Mouse (Mus musculus): ENCODE measurements around the gene Gm20431. TPM values are rescaled to one million over a fixed set of nuclear protein-coding genes. Genes with fewer than 3 reads are reported as not detected.
"Not testable (repeated sequence)": the region's sequence is repeated elsewhere in the genome, so short reads cannot be mapped to it uniquely, and the experiment has no call there.

The Gm20431 gene
- polyA plus RNA-seq, 1 experiment, result not detected

DNA sequence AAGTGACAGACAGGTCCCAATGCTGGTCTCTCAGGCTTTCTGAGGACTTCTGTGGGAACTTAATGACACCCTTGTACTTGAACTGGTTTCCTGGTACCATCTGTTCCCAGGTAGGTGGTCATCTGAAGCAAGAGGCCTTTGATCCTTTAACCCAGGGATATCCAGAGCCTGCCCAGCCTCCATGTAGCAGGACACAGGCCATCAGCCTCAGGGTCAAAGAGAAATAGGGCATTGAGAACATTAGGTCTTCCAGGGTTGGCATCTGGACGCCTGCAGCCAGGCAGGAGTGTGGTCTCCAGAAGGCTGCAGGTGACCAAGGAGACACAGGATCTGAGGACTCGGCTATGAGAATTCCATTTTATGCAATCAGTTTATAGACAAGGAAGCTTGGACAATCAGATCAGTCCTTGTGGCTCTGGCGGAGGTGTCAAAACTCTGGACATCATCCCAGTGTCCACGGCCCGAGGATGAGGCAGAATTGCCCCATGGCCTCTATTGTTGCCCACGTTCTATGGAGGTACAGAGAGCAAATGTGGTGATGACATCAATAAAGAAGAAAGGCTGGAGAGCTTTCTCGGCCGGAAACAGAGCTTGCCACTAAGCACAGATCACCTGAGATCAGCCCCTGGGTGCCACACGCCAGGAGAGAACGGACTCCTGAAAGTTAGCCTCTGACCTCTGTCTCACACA is 6.2 kb downstream of the Gm20431 start:
- H3K4me3 ChIP-seq (replicated peaks), result peak overlapping the region; percentile 23
- peaks cover 97% of the 10 kb centered on the region for H3K4me1 ChIP-seq
- H3K36me3 ChIP-seq (replicated peaks; ENCODE audit: low read length), result peaks cover 82% of the 10 kb centered on the region

GRCm38 (mm10) chr2:167652694-167653093 is 8.6 kb downstream of the Gm20431 start:
- H3K4me1 ChIP-seq, result peaks cover 93% of the 10 kb centered on the region
- no peaks in the 10 kb centered on the region for H3K9me3 ChIP-seq
- TF ChIP-seq GATA1 (IDR thresholded peaks at IDR 0.05; ENCODE audit: borderline replicate concordance, low read length), result no peak
- TF ChIP-seq FLI1 (IDR thresholded peaks at IDR 0.05; ENCODE audit: low read length), result no peak
- peak overlapping the region; percentile 31 for H3K4me3 ChIP-seq (replicated peaks)
- H3K36me3 ChIP-seq (replicated peaks; ENCODE audit: low read length), result peaks cover 82% of the 10 kb centered on the region
- no peaks in the 10 kb centered on the region for H3K27me3 ChIP-seq (replicated peaks)

More for the DNA sequence above, 6.2 kb downstream of the Gm20431 start:
- Histone ChIP-seq H3K27me3 (replicated peaks) (no peaks in the 10 kb centered on the region), H3K9me3 (no peaks in the 10 kb centered on the region)
- no peak for TF ChIP-seq GATA1 (IDR thresholded peaks at IDR 0.05; ENCODE audit: borderline replicate concordance, low read length)
- no peak for TF ChIP-seq FLI1 (IDR thresholded peaks at IDR 0.05; ENCODE audit: low read length)

DNA sequence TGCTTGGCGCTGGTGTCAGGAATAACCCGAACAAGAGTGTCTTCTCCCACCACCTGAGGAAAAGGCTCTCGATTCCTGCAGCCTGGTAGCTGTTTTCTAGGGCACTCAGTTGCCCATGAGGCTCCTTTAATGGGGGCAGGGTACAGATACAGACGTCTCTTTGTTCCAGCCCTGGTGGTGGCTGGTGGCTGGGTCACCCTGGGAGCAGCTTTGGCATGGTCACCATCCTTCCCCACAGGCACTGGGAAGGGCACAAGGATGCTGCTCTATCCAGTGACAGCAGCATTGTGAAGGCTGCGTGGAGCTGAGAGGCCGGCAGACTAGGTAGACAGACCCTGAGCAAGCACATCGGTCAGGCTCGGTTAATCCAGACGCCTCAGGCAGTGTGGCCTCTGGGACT is 9.7 kb downstream of the Gm20431 start:
- Histone ChIP-seq H3K4me3 (replicated peaks) (peak overlapping the region; percentile 26), H3K4me1 (peaks cover 90% of the 10 kb centered on the region), H3K36me3 (replicated peaks; ENCODE audit: low read length) (peaks cover 89% of the 10 kb centered on the region), H3K27me3 (replicated peaks) (no peaks in the 10 kb centered on the region), H3K9me3 (no peaks in the 10 kb centered on the region)
- TF ChIP-seq FLI1 (IDR thresholded peaks at IDR 0.05; ENCODE audit: low read length) (no peak), GATA1 (IDR thresholded peaks at IDR 0.05; ENCODE audit: borderline replicate concordance, low read length) (no peak)

GRCm38 (mm10) chr2:167649290-167650032 is 11.8 kb downstream of the Gm20431 start:
- Histone ChIP-seq H3K36me3 (replicated peaks; ENCODE audit: low read length) (peaks cover 99% of the 10 kb centered on the region), H3K4me3 (replicated peaks) (peak overlapping the region; percentile 29), H3K9me3 (no peaks in the 10 kb centered on the region), H3K4me1 (peaks cover 84% of the 10 kb centered on the region), H3K27me3 (replicated peaks) (no peaks in the 10 kb centered on the region)
- TF ChIP-seq GATA1 (IDR thresholded peaks at IDR 0.05; ENCODE audit: borderline replicate concordance, low read length) (no peak), FLI1 (IDR thresholded peaks at IDR 0.05; ENCODE audit: low read length) (no peak)

GRCm38 (mm10) chr2:167646411-167646810 is 14.9 kb downstream of the Gm20431 start:
- no peak overlapping the region for H3K4me3 ChIP-seq (replicated peaks)

DNA sequence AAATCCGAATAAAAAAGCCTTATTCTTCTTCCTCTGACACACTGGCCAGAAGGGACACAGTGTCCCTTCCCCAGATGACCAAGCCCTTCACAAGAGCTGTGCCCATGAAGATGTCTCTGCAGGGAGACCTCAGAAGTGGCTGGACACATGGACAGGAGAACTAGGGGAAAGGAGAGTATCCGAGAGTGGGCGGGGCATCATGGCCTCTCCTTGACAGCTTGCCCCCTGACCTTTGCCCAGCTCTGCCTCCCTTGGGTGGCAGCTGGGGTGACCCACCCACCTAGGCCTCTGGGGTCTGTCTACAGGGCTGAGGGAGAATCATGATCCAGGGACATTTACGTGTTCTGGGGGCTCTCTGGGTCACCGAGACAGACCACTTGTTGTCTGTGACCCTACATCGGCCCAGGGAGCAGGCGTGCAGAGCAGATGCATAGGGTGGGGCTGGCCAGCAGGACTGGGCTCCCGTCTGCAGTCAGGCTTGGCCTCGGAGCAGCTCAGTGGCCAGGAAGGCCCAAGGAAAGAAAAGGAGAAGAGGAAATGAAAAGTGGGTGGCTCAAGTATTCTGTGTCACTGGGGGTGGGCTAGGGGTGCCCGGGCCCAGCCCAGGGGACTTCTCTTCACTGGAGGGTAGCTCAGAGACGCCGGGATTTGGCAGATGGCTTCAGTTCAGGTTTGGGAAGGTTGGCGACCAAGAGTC is 17.8 kb downstream of the Gm20431 start:
- not testable (repeated sequence) for H3K4me3 ChIP-seq (replicated peaks); H3K27me3 ChIP-seq (replicated peaks); H3K9me3 ChIP-seq
- peaks cover 74% of the 10 kb centered on the region for H3K36me3 ChIP-seq (replicated peaks; ENCODE audit: low read length)
- peaks cover 64% of the 10 kb centered on the region for H3K4me1 ChIP-seq

More at GRCm38 (mm10) chr2:167646411-167646810, 14.9 kb downstream of the Gm20431 start:
- Histone ChIP-seq H3K9me3 (no peaks in the 10 kb centered on the region), H3K4me1 (peaks cover 63% of the 10 kb centered on the region), H3K36me3 (replicated peaks; ENCODE audit: low read length) (peaks cover 92% of the 10 kb centered on the region), H3K27me3 (replicated peaks) (no peaks in the 10 kb centered on the region)
- TF ChIP-seq GATA1 (IDR thresholded peaks at IDR 0.05; ENCODE audit: borderline replicate concordance, low read length) (no peak), FLI1 (IDR thresholded peaks at IDR 0.05; ENCODE audit: low read length) (no peak)

DNA sequence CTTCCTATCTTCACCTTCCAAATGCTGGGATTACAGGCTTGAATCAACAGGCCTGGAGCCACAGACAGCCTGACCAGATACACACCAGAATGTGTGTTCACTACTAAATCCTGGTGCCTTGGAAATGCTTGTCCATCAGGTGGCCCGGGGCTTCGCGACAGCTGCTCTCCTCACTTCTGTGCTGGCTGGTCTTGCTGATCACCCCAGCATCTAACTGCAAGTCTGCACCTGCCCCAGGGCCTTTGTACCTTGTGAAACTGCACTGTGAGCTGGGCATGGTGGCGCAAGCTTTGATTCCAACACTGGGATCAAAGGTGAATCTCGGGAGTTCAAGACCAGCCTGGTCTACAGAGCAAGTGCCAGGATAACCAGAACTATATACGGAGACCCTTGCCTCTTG is 19.1 kb downstream of the Gm20431 start:
- Histone ChIP-seq H3K4me1 (peaks cover 68% of the 10 kb centered on the region), H3K27me3 (replicated peaks) (no peaks in the 10 kb centered on the region), H3K36me3 (replicated peaks; ENCODE audit: low read length) (peaks cover 62% of the 10 kb centered on the region), H3K4me3 (replicated peaks) (no peak overlapping the region), H3K9me3 (no peaks in the 10 kb centered on the region)
- TF ChIP-seq FLI1 (IDR thresholded peaks at IDR 0.05; ENCODE audit: low read length) (no peak), GATA1 (IDR thresholded peaks at IDR 0.05; ENCODE audit: borderline replicate concordance, low read length) (no peak)

DNA sequence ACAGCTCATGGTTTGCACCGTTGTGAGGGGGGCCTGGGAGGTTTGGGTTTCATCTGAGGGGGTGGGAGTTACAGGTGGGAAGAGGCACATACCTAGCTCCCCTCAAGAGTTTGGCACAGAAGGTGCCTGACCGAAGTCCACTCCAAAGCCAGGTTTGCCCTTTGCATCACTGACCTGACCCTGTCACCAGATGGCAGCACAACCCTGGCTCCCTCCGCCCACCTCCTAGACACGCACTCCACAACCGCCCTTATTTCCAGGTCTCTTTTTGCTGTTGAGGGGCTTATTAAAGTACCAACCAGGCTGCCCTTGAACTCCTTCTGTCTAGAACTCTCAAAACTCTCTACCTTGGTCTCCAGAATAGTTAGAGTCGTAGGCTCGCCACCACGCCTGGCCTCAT is 20.0 kb downstream of the Gm20431 start:
- H3K4me3 ChIP-seq (replicated peaks), result peak overlapping the region; percentile 74

DNA sequence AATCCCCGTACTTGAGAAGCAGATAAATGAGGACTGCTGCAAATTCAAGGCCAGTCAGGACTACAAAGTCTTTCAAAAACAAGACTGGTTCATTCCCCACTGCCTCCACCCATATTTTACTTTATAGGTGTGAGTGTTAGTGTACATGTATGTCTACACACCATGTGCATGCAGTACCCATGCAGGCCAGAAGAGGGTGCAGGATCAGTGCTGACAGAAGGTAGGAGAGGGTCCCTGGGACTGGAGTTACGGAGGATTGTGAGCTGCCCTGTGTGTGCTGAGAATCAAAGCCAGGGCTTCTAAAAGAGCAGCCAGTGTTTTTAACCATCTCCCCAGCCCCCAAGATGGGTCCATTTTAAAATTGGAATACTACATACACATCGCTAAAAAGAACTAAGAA is 21.0 kb downstream of the Gm20431 start:
- no peaks in the 10 kb centered on the region for H3K27me3 ChIP-seq (replicated peaks)
- 0 out of 2 replicates have a peak, but pooled peaks cover 3% of the 10 kb centered on the region for H3K9me3 ChIP-seq
- peaks cover 65% of the 10 kb centered on the region for H3K4me1 ChIP-seq
- H3K4me3 ChIP-seq (replicated peaks), result no peak overlapping the region
- peaks cover 43% of the 10 kb centered on the region for H3K36me3 ChIP-seq (replicated peaks; ENCODE audit: low read length)
- TF ChIP-seq GATA1 (IDR thresholded peaks at IDR 0.05; ENCODE audit: borderline replicate concordance, low read length) (no peak), FLI1 (IDR thresholded peaks at IDR 0.05; ENCODE audit: low read length) (no peak)

More for the DNA sequence above, 20.0 kb downstream of the Gm20431 start:
- H3K36me3 ChIP-seq (replicated peaks; ENCODE audit: low read length), result peaks cover 54% of the 10 kb centered on the region
- H3K4me1 ChIP-seq, result peaks cover 65% of the 10 kb centered on the region
- no peaks in the 10 kb centered on the region for H3K9me3 ChIP-seq
- TF ChIP-seq GATA1 (IDR thresholded peaks at IDR 0.05; ENCODE audit: borderline replicate concordance, low read length) (no peak), FLI1 (IDR thresholded peaks at IDR 0.05; ENCODE audit: low read length) (no peak)
- no peaks in the 10 kb centered on the region for H3K27me3 ChIP-seq (replicated peaks)
